Mouse (Mus musculus): Measurements from ENCODE around the gene Qrich2. TPM values are rescaled to one million over a fixed set of nuclear protein-coding genes. Genes with fewer than 3 reads are reported as not detected.
A peak's percentile ranks its signal among the peaks of the same experiment; 100 is the strongest.

The Qrich2 gene
- total and polyA plus RNA-seq, 3 experiments: 0.11 TPM; not detected in 2

DNA sequence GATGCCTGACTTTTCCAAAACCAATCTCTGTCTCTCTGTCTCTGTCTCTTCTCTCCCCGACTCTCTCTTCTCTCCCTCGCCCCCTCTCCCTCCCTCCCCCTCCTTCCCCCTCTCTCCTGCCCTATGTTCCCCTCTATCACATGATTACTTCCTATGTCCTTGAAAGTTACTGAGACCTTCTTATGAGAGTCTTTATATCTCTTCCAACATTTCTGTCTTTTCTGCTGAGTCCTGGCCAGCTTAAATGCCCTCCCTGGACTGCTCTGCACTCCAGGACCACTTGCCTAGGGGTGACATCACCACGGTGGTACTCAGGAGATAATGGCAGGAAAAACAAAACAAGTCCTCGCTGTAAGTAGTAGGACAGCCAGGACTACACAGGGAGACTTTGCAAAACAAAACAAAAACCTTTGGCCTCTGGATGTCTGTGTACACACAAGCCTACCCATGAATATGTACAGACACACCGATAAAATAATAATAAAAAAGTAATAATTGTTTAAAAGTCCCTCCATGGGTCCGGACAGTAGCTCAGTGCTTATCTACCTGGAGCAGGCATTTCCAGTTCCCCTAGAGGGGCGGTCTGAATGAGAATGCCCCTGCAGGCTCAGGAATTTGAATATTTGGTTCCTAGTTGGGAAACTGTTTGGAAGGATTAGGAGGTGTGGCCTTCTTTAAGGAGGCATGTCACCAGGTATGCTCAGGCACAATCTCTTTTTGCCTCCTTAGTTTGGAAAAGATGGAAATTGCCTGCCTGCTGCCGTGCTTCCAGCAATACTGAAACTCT, 41.2 kb downstream of the Qrich2 start (continued):
- TF ChIP-seq GATA1 (IDR thresholded peaks at IDR 0.05; ENCODE audit: low read depth, low read length): peak; percentile 53; the same call in 1 of the 2 replicates

- Histone ChIP-seq H3K9ac (ENCODE audit: control insufficient read depth, low read depth, low read length, poor library complexity, severe bottlenecking) (peak overlapping the region; percentile 70), H3K9me3 (replicated peaks; ENCODE audit: insufficient read depth, low read length) (no peaks in the 10 kb centered on the region)
- TF ChIP-seq POLR2AphosphoS5 (IDR thresholded peaks at IDR 0.05; ENCODE audit: borderline replicate concordance, low read depth, low read length): no peak
- TF ChIP-seq RAD21 (IDR thresholded peaks at IDR 0.05; ENCODE audit: low read depth, low read length): no peak
- TF ChIP-seq ZMIZ1 (IDR thresholded peaks at IDR 0.05; ENCODE audit: low read depth, low read length): peak; percentile 82; the same call in 1 of the 2 replicates
- TF ChIP-seq RCOR1 (IDR thresholded peaks at IDR 0.05; ENCODE audit: low read depth, low read length): peak; percentile 71
- peak; percentile 63 for TF ChIP-seq TCF12 (IDR thresholded peaks at IDR 0.05; ENCODE audit: low read depth, low read length)
- TF ChIP-seq SIN3A (IDR thresholded peaks at IDR 0.05; ENCODE audit: low read length): peak; percentile 89
- TF ChIP-seq NELFE (IDR thresholded peaks at IDR 0.05; ENCODE audit: low read depth, low read length): peak; percentile 73
- peak; percentile 50 to 79; a peak in 3 of 4 replicates for TF ChIP-seq POLR2A (IDR thresholded peaks at IDR 0.05; ENCODE audit: control insufficient read depth in 1 of 2, insufficient read depth in 1 of 2, low read depth in 1 of 2, low read length in 2 of 2, poor library complexity in 1 of 2)
- TF ChIP-seq BHLHE40 (IDR thresholded peaks at IDR 0.05; ENCODE audit: borderline replicate concordance, low read depth, low read length): no peak
- 0 out of 2 replicates have a peak, but pooled peaks have one; percentile 34 for TF ChIP-seq UBTF (IDR thresholded peaks at IDR 0.05; ENCODE audit: borderline replicate concordance, insufficient read depth, low read depth, low read length)
- no peak for TF ChIP-seq JUND (IDR thresholded peaks at IDR 0.05; ENCODE audit: low read depth, low read length)
- TF ChIP-seq MXI1 (IDR thresholded peaks at IDR 0.05; ENCODE audit: low read depth, low read length): peak; percentile 91
- peak; percentile 84; the same call in 1 of the 2 replicates for TF ChIP-seq MYC (IDR thresholded peaks at IDR 0.05; ENCODE audit: low read depth, low read length)
- TF ChIP-seq ELF1 (IDR thresholded peaks at IDR 0.05; ENCODE audit: low read depth, low read length): peak; percentile 77
- TF ChIP-seq ZNF384 (IDR thresholded peaks at IDR 0.05; ENCODE audit: low read depth, low read length): peak; percentile 75
- TF ChIP-seq MEF2A (IDR thresholded peaks at IDR 0.05; ENCODE audit: extremely low read depth, insufficient replicate concordance, low read depth, low read length, poor library complexity, severe bottlenecking): no peak
- TF ChIP-seq TBP (IDR thresholded peaks at IDR 0.05; ENCODE audit: low read depth, low read length): peak; percentile 92
- peak; percentile 2; the same call in 1 of the 2 replicates for TF ChIP-seq GATA1 (IDR thresholded peaks at IDR 0.05; ENCODE audit: low read depth, low read length)
- TF ChIP-seq GABPA (IDR thresholded peaks at IDR 0.05; ENCODE audit: low read depth, low read length): no peak
- 0 out of 2 replicates have a peak, but pooled peaks have one; percentile 25 for TF ChIP-seq TAL1 (IDR thresholded peaks at IDR 0.05; ENCODE audit: low read length)
- no peak for TF ChIP-seq ZC3H11A (IDR thresholded peaks at IDR 0.05; ENCODE audit: low read depth, low read length)
- no peak for TF ChIP-seq MAFK (IDR thresholded peaks at IDR 0.05; ENCODE audit: borderline replicate concordance, low read depth, low read length)
- peak; percentile 86 for TF ChIP-seq MAX (IDR thresholded peaks at IDR 0.05; ENCODE audit: low read length)
- TF ChIP-seq ZKSCAN1 (IDR thresholded peaks at IDR 0.05; ENCODE audit: low read depth, low read length): 0 out of 2 replicates have a peak, but pooled peaks have one; percentile 5
- no peak for TF ChIP-seq MYB (IDR thresholded peaks at IDR 0.05; ENCODE audit: low read depth, low read length)
- TF ChIP-seq MAZ (IDR thresholded peaks at IDR 0.05; ENCODE audit: low read depth, low read length): peak; percentile 65; the same call in 1 of the 2 replicates
- no peak for TF ChIP-seq E2F4 (IDR thresholded peaks at IDR 0.05; ENCODE audit: borderline replicate concordance, low read depth, low read length)
- peak; percentile 54; the same call in 1 of the 2 replicates for TF ChIP-seq POLR2AphosphoS2 (IDR thresholded peaks at IDR 0.05; ENCODE audit: low read length)
- TF ChIP-seq KAT2A (conservative IDR thresholded peaks at IDR 0.05; ENCODE audit: low read depth, low read length): no peak
- no peak; the same call in 1 of the 2 replicates for TF ChIP-seq USF1 (IDR thresholded peaks at IDR 0.05; ENCODE audit: low read depth, low read length)
- peak; percentile 86 for TF ChIP-seq ETS1 (IDR thresholded peaks at IDR 0.05; ENCODE audit: low read depth, low read length)
Observed at GRCm38 (mm10) chr11:116423782-116424620, 42.0 kb downstream of the Qrich2 start.

More at GRCm38 (mm10) chr11:116423782-116424620, 42.0 kb downstream of the Qrich2 start:
- Histone ChIP-seq H3K36me3 (ENCODE audit: control insufficient read depth in 1 of 2, insufficient read depth in 2 of 2, low read length in 2 of 2) (peaks cover 0 to 24% of the 10 kb centered on the region in 2 experiments; a peak in 2 of 4 replicates), H3K79me2 (ENCODE audit: control insufficient read depth, insufficient read depth, low read length, poor library complexity) (no peaks in the 10 kb centered on the region), H3K27me3 (ENCODE audit: control insufficient read depth in 1 of 2, insufficient read depth in 2 of 2, low read length in 2 of 2) (no peaks in the 10 kb centered on the region), H3K27ac (ENCODE audit: control insufficient read depth, low read depth, low read length) (peak overlapping the region; percentile 79), H3K4me1 (ENCODE audit: control insufficient read depth in 1 of 2, insufficient read depth in 2 of 2, low read length in 2 of 2) (peaks cover 16 to 29% of the 10 kb centered on the region in 2 experiments), H3K4me3 (ENCODE audit: control insufficient read depth in 1 of 2, insufficient read depth in 1 of 2, low read depth in 2 of 2, low read length in 2 of 2) (peak overlapping the region; percentile 56 to 62)
- DNase-seq (ENCODE audit: low read depth, low spot score): peak; percentile 93

All from MEL (cell line).